Mouse (Mus musculus) cerebellum, adult 2 months (tissue): ENCODE data around the gene Kank1. TPM values are rescaled to one million over a fixed set of nuclear protein-coding genes. Genes with fewer than 3 reads are reported as not detected.

Experiments
- DNase-seq, 2 experiments: peaks; one replicate each; pipeline ENCODE4 v3.0.0; 2021
- H3K27ac ChIP-seq: fragments of 200-500 bp; 2 replicates; pipeline ENCODE4 v1.5.1; 2012; ENCODE audit warnings: low read length, control low read depth, inconsistent platforms; ENCODE audit not compliant: insufficient read depth
- H3K27me3 ChIP-seq: fragments of 200-500 bp; 2 replicates; pipeline ENCODE4 v1.6.1; 2012; ENCODE audit warnings: inconsistent platforms, mild to moderate bottlenecking, low read length, moderate library complexity; ENCODE audit not compliant: control insufficient read depth, insufficient read depth
- H3K4me1 ChIP-seq: fragments of 200-500 bp; 2 replicates; pipeline ENCODE4 v1.6.1; 2011; ENCODE audit warnings: low read length; ENCODE audit not compliant: control insufficient read depth, insufficient read depth
- H3K4me3 ChIP-seq: fragments of 200-500 bp; replicated peaks from 2 replicates; pipeline ENCODE3; 2011; ENCODE audit warnings: mild to moderate bottlenecking, low read depth, low read length, control low read depth; ENCODE audit not compliant: insufficient read depth
- CTCF ChIP-seq: fragments of 200-500 bp; IDR thresholded peaks from 2 replicates; pipeline ENCODE4 v1.5.1; 2011; ENCODE audit warnings: low read depth, mild to moderate bottlenecking, control low read depth, low read length, moderate library complexity, borderline replicate concordance; ENCODE audit not compliant: insufficient read depth
- POLR2A ChIP-seq: fragments of 200-500 bp; IDR thresholded peaks from 2 replicates; pipeline ENCODE4 v1.6.1; 2011; ENCODE audit warnings: low read length, control low read depth, borderline replicate concordance; ENCODE audit not compliant: insufficient read depth
- WGBS: fragments of 180-500 bp; shearing (Covaris S2); methylation state at CpG from one replicate; pipeline ENCODE4 v1.1.7; 2018; 5-methylcytosine and 5-hydroxymethylcytosine counted together
- polyA plus RNA-seq: library from polyadenylated mRNA; depleted of rRNA; stranded (reverse); fragments of >200 nt; gene quantifications from 2 replicates; pipeline ENCODE4 v1.2.3, GENCODE M21; 2012

Gene Kank1
- polyA plus RNA-seq, 1 experiment = 12.0 TPM

- no peak for DNase-seq
- WGBS = 48% methylated on average over 10 of the region's 10 CpGs
- Histone ChIP-seq H3K27me3 (no peaks in the 10 kb centered on the region), H3K4me3 (no peak overlapping the region), H3K4me1 (no peaks in the 10 kb centered on the region), H3K27ac (no peak overlapping the region)
- TF ChIP-seq CTCF = no peak
These were observed 170.6 kb downstream of the Kank1 start for GRCm38 (mm10) chr19:25407185-25407886.

GRCm38 (mm10) chr19:25407887-25408236 lies 171.1 kb downstream of the Kank1 start:
- Histone ChIP-seq H3K4me1 (no peaks in the 10 kb centered on the region), H3K27ac (no peak overlapping the region), H3K27me3 (no peaks in the 10 kb centered on the region), H3K4me3 (no peak overlapping the region)
- 71% methylated on average over 6 of the region's 6 CpGs for WGBS
- TF ChIP-seq CTCF = no peak
- TF ChIP-seq POLR2A = no peak
- DNase-seq = no peak

GRCm38 (mm10) chr19:25409239-25409638 lies 172.5 kb downstream of the Kank1 start:
- 84% methylated on average over 9 of the region's 9 CpGs for WGBS
- TF ChIP-seq POLR2A (no peak), CTCF (no peak)
- no peaks in the 10 kb centered on the region for H3K27me3 ChIP-seq
- no peaks in the 10 kb centered on the region for H3K4me1 ChIP-seq
- no peak for DNase-seq
- no peak overlapping the region for H3K4me3 ChIP-seq
- H3K27ac ChIP-seq = no peak overlapping the region

GRCm38 (mm10) chr19:25411353-25411752 lies 174.6 kb downstream of the Kank1 start:
- Histone ChIP-seq H3K4me3 (no peak overlapping the region), H3K4me1 (no peaks in the 10 kb centered on the region), H3K27me3 (no peaks in the 10 kb centered on the region), H3K27ac (no peak overlapping the region)
- TF ChIP-seq CTCF (no peak), POLR2A (no peak)
- WGBS = 27% methylated on average over 17 of the region's 17 CpGs
- no peak for DNase-seq

- TF ChIP-seq POLR2A = no peak
- no peak for TF ChIP-seq CTCF
- H3K4me3 ChIP-seq = no peak overlapping the region
- no peaks in the 10 kb centered on the region for H3K4me1 ChIP-seq
- no peak for DNase-seq
- no peak overlapping the region for H3K27ac ChIP-seq
- 90% methylated on average over 5 of the region's 5 CpGs for WGBS
- H3K27me3 ChIP-seq = no peaks in the 10 kb centered on the region
These were observed 178.7 kb downstream of the Kank1 start for GRCm38 (mm10) chr19:25415448-25415847.

GRCm38 (mm10) chr19:25417671-25418070 lies 180.9 kb downstream of the Kank1 start:
- 59% methylated on average over 3 of the region's 3 CpGs for WGBS
- Histone ChIP-seq H3K27ac (no peak overlapping the region), H3K27me3 (no peaks in the 10 kb centered on the region), H3K4me3 (no peak overlapping the region), H3K4me1 (no peaks in the 10 kb centered on the region)
- TF ChIP-seq CTCF = no peak
- no peak for TF ChIP-seq POLR2A
- DNase-seq = no peak

GRCm38 (mm10) chr19:25419983-25420382 lies 183.2 kb downstream of the Kank1 start:
- no peak for TF ChIP-seq CTCF
- no peak for TF ChIP-seq POLR2A
- Histone ChIP-seq H3K4me3 (no peak overlapping the region), H3K27ac (no peak overlapping the region), H3K4me1 (no peaks in the 10 kb centered on the region), H3K27me3 (no peaks in the 10 kb centered on the region)
- DNase-seq = no peak
- WGBS = 57% methylated on average over 8 of the region's 8 CpGs

- Histone ChIP-seq H3K4me3 (no peak overlapping the region), H3K27ac (no peak overlapping the region), H3K27me3 (no peaks in the 10 kb centered on the region), H3K4me1 (no peaks in the 10 kb centered on the region)
- 82% methylated on average over 7 of the region's 7 CpGs for WGBS
- no peak for DNase-seq
- no peak for TF ChIP-seq POLR2A
- TF ChIP-seq CTCF = no peak
These were observed 185.3 kb downstream of the Kank1 start for GRCm38 (mm10) chr19:25422096-25422495.
